Mouse (Mus musculus): ENCODE data around the gene Tmem120a. TPM values are rescaled to one million over a fixed set of nuclear protein-coding genes. Genes with fewer than 3 reads are reported as not detected.

The Tmem120a gene
- total RNA-seq (2014; rRNA removed) (52.8 and 71.7 TPM in 2 replicates), polyA plus RNA-seq (2015; fragmentation: Nextera tagmentation; extraction: Ambion mirVana) (83.2 and 89.7 TPM in 2 replicates)

GRCm38 (mm10) chr5:135743741-135744609 lies at the start of gene Tmem120a:
Tmem120a (minus strand) TSS chr5:135744448.
- no peaks in the 10 kb centered on the region for H3K9me3 ChIP-seq (ENCODE audit: low read length)
- peak within 1 kb of the TSS; percentile 52; the same call in 1 of the 2 replicates for H3K27ac ChIP-seq
- H3K36me3 ChIP-seq (ENCODE audit: insufficient read depth, low read length): peaks cover 7% of the 10 kb centered on the region; the same call in 1 of the 2 replicates
- peak; percentile 95 for ATAC-seq
- DNase-seq (ENCODE audit: low spot score): peak; percentile 95
- peak within 1 kb of the TSS; percentile 96 for H3K4me2 ChIP-seq (ENCODE audit: low read depth, low read length)
- no peaks in the 10 kb centered on the region for H3K27me3 ChIP-seq (ENCODE audit: insufficient read depth, low read length)
- H3K4me3 ChIP-seq (ENCODE audit: low read length): peak within 1 kb of the TSS; percentile 91
- peak within 1 kb of the TSS; percentile 83 for H3K9ac ChIP-seq (replicated peaks; ENCODE audit: low read length)
- H3K4me1 ChIP-seq (ENCODE audit: insufficient read depth, low read length): 0 out of 2 replicates have a peak, but pooled peaks cover 5% of the 10 kb centered on the region
- WGBS: under 1% methylated on average over 60 of the region's 60 CpGs
- TF ChIP-seq CTCF (IDR thresholded peaks at IDR 0.05; ENCODE audit: low read depth): no peak

- Histone ChIP-seq H3K36me3 (ENCODE audit: insufficient read depth, low read length) (peaks cover 46% of the 10 kb centered on the region), H3K4me1 (ENCODE audit: insufficient read depth, low read length) (peaks cover 10% of the 10 kb centered on the region), H3K27me3 (ENCODE audit: insufficient read depth, low read length) (no peaks in the 10 kb centered on the region), H3K27ac (no peak overlapping the region), H3K4me3 (ENCODE audit: low read length) (no peak overlapping the region), H3K4me2 (ENCODE audit: low read depth, low read length) (no peak overlapping the region), H3K9ac (replicated peaks; ENCODE audit: low read length) (no peak overlapping the region), H3K9me3 (ENCODE audit: low read length) (no peaks in the 10 kb centered on the region)
- WGBS: 90% methylated on average over 4 of the region's 4 CpGs
- no peak for TF ChIP-seq CTCF (IDR thresholded peaks at IDR 0.05; ENCODE audit: low read depth)
- DNase-seq (ENCODE audit: low spot score) (no peak), ATAC-seq (no peak)
Measured at GRCm38 (mm10) chr5:135782901-135783300, 38.7 kb upstream of the Tmem120a start.

- TF ChIP-seq CTCF (IDR thresholded peaks at IDR 0.05; ENCODE audit: low read depth): no peak
- no peaks in the 10 kb centered on the region for H3K9me3 ChIP-seq (ENCODE audit: low read length)
- ATAC-seq (no peak), DNase-seq (ENCODE audit: low spot score) (no peak)
- H3K27me3 ChIP-seq (ENCODE audit: insufficient read depth, low read length): no peaks in the 10 kb centered on the region
- no peak overlapping the region for H3K9ac ChIP-seq (replicated peaks; ENCODE audit: low read length)
- 72% methylated on average over 8 of the region's 8 CpGs for WGBS
- H3K4me1 ChIP-seq (ENCODE audit: insufficient read depth, low read length): peaks cover 14% of the 10 kb centered on the region
- H3K36me3 ChIP-seq (ENCODE audit: insufficient read depth, low read length): peaks cover 20% of the 10 kb centered on the region
- peak overlapping the region; percentile 14; the same call in 1 of the 2 replicates for H3K4me2 ChIP-seq (ENCODE audit: low read depth, low read length)
- H3K27ac ChIP-seq: no peak overlapping the region
- H3K4me3 ChIP-seq (ENCODE audit: low read length): no peak overlapping the region
Measured at GRCm38 (mm10) chr5:135780331-135780730, 36.1 kb upstream of the Tmem120a start.

- no peak for TF ChIP-seq CTCF (IDR thresholded peaks at IDR 0.05; ENCODE audit: low read depth)
- Histone ChIP-seq H3K27me3 (ENCODE audit: insufficient read depth, low read length) (no peaks in the 10 kb centered on the region), H3K9ac (replicated peaks; ENCODE audit: low read length) (peak within 1 kb of the TSS; percentile 97), H3K9me3 (ENCODE audit: low read length) (no peaks in the 10 kb centered on the region), H3K4me3 (ENCODE audit: low read length) (peak within 1 kb of the TSS; percentile 95), H3K36me3 (ENCODE audit: insufficient read depth, low read length) (peaks cover 6% of the 10 kb centered on the region; the same call in 1 of the 2 replicates), H3K4me2 (ENCODE audit: low read depth, low read length) (peak within 1 kb of the TSS; percentile 89), H3K27ac (peak within 1 kb of the TSS; percentile 98), H3K4me1 (ENCODE audit: insufficient read depth, low read length) (peaks cover 14% of the 10 kb centered on the region)
- 2% methylated on average over 69 of the region's 70 CpGs for WGBS
- peak; percentile 99 for ATAC-seq
- peak; percentile 100 for DNase-seq (ENCODE audit: low spot score)
Measured at GRCm38 (mm10) chr5:135778471-135779445, 34.5 kb upstream of the Tmem120a start, which contains the start of gene Mdh2. Mdh2 (plus strand) TSS chr5:135778480.

- no peaks in the 10 kb centered on the region; the same call in 1 of the 2 replicates for H3K36me3 ChIP-seq (ENCODE audit: insufficient read depth, low read length)
- ATAC-seq (peak; percentile 18), DNase-seq (ENCODE audit: low spot score) (peak; percentile 61)
- under 1% methylated on average over 45 of the region's 45 CpGs for WGBS
- H3K27me3 ChIP-seq (ENCODE audit: insufficient read depth, low read length): no peaks in the 10 kb centered on the region
- H3K27ac ChIP-seq: peak within 1 kb of the TSS; percentile 98
- H3K9ac ChIP-seq (replicated peaks; ENCODE audit: low read length): peak within 1 kb of the TSS; percentile 97
- peak within 1 kb of the TSS; percentile 89 for H3K4me2 ChIP-seq (ENCODE audit: low read depth, low read length)
- H3K4me3 ChIP-seq (ENCODE audit: low read length): peak within 1 kb of the TSS; percentile 95
- TF ChIP-seq CTCF (IDR thresholded peaks at IDR 0.05; ENCODE audit: low read depth): no peak
- H3K9me3 ChIP-seq (ENCODE audit: low read length): no peaks in the 10 kb centered on the region
- H3K4me1 ChIP-seq (ENCODE audit: insufficient read depth, low read length): peaks cover 14% of the 10 kb centered on the region
Measured at GRCm38 (mm10) chr5:135777796-135778470, 33.7 kb upstream of the Tmem120a start, which contains the start of gene Styxl1. Styxl1 (minus strand) TSS chr5:135778385.

Data from hindbrain, postnatal 0 days (tissue).